Mouse (Mus musculus) kidney, adult 2 months (tissue): Measurements from ENCODE around the gene Olfr129.

Experiments
- CTCF ChIP-seq: fragments of 200-500 bp; conservative IDR thresholded peaks from 2 replicates; pipeline ENCODE4 v1.5.1; 2011; ENCODE audit warnings: low read depth, mild to moderate bottlenecking, control low read depth, low read length, moderate library complexity, mixed read lengths; ENCODE audit not compliant: insufficient read depth, insufficient read length
- POLR2A ChIP-seq: fragments of 200-500 bp; IDR thresholded peaks from one replicate; pipeline ENCODE4 v1.6.1; 2011; ENCODE audit warnings: low read depth, low read length, control low read depth

DNA sequence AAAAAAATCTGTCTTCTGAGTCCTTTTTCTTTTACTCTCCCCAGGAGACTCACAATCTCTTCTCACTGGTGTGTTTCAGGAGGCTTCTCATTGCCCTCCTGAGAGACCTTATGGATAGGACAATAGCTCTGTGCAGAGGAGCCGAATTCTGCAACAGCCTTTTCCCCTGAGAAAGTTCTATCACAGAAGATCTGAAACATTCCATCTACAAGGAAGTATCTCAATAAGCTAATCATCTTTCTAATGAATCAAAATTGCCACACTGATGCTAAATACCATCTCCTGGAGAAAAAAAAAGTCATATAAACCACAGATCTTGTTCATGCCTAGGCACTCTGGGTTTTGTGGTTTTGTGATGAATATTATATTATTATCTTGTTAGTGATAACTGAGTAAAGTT is at the start of gene Olfr129:
- TF ChIP-seq CTCF (no peak), POLR2A (no peak)
